Mouse (Mus musculus) kidney, embryonic 15.5 days (tissue): Measurements from ENCODE around the gene Gm11127. TPM values are rescaled to one million over a fixed set of nuclear protein-coding genes. Genes with fewer than 3 reads are reported as not detected.
"Not testable (repeated sequence)": the region's sequence is repeated elsewhere in the genome, so short reads cannot be mapped to it uniquely, and the experiment has no call there.

Experiments
- ATAC-seq: fragments of 200-750 bp; cut with Nextera tagmentation; replicated peaks from 2 replicates; pipeline ENCODE4 v1.8.0; 2017; ENCODE audit warnings: moderate TSS enrichment; ENCODE audit not compliant: low FRiP score
- H3K27ac ChIP-seq: fragments of 300-500 bp; sonication (generic); 2 replicates; pipeline ENCODE4 v1.5.1; 2015; ENCODE audit warnings: mild to moderate bottlenecking, inconsistent platforms
- H3K27me3 ChIP-seq: fragments of 300-500 bp; sonication (generic); 2 replicates; pipeline ENCODE4 v1.6.1; 2015; ENCODE audit warnings: inconsistent platforms
- H3K36me3 ChIP-seq: fragments of 300-500 bp; sonication (generic); 2 replicates; pipeline ENCODE4 v1.6.1; 2015; ENCODE audit warnings: inconsistent platforms
- H3K4me1 ChIP-seq: fragments of 300-500 bp; sonication (generic); 2 replicates; pipeline ENCODE4 v1.6.1; 2015; ENCODE audit warnings: inconsistent platforms
- H3K4me2 ChIP-seq: fragments of 300-500 bp; sonication (generic); 2 replicates; pipeline ENCODE4 v1.6.1; 2015; ENCODE audit warnings: moderate library complexity, mild to moderate bottlenecking, inconsistent platforms
- H3K4me3 ChIP-seq: fragments of 300-500 bp; sonication (generic); replicated peaks from 2 replicates; pipeline ENCODE4 v1.5.1; 2015; ENCODE audit warnings: mild to moderate bottlenecking, inconsistent platforms
- H3K9ac ChIP-seq: fragments of 300-500 bp; sonication (generic); 2 replicates; pipeline ENCODE4 v1.6.1; 2015; ENCODE audit warnings: mild to moderate bottlenecking, inconsistent platforms
- H3K9me3 ChIP-seq: fragments of 300-500 bp; sonication (generic); replicated peaks from 2 replicates; pipeline ENCODE4 v1.6.1; 2016; ENCODE audit warnings: inconsistent platforms
- WGBS: fragments of 180-500 bp; shearing (Covaris S2); methylation state at CpG from one replicate; pipeline ENCODE4 v1.1.7; 2015; ENCODE audit warnings: mixed read lengths; 5-methylcytosine and 5-hydroxymethylcytosine counted together
- polyA plus RNA-seq: library from polyadenylated mRNA; unstranded; fragments of >200 nt; fragmentation: Nextera tagmentation; extraction: Ambion mirVana; gene quantifications from 2 replicates; pipeline ENCODE4 v1.2.1, GENCODE M21; 2015

Gm11127 gene
- not detected in 2 replicates for polyA plus RNA-seq

GRCm38 (mm10) chr17:36058362-36058761 is at the start of gene Gm11127:
Gene Gm11127 (minus strand): TSS chr17:36058371.
- not testable (repeated sequence) for H3K27me3 ChIP-seq, H3K4me3 ChIP-seq, H3K9ac ChIP-seq, H3K9me3 ChIP-seq, H3K27ac ChIP-seq, H3K36me3 ChIP-seq, ATAC-seq, H3K4me2 ChIP-seq, H3K4me1 ChIP-seq
- 80% methylated on average over 1 of the region's 1 CpGs for WGBS

- H3K9ac ChIP-seq, H3K9me3 ChIP-seq, H3K27ac ChIP-seq, H3K4me2 ChIP-seq, H3K4me3 ChIP-seq, ATAC-seq, H3K4me1 ChIP-seq, H3K27me3 ChIP-seq, H3K36me3 ChIP-seq: not testable (repeated sequence)
- WGBS = 93% methylated on average over 12 of the region's 12 CpGs
Measured at GRCm38 (mm10) chr17:36102091-36102490, 43.9 kb upstream of the Gm11127 start.

GRCm38 (mm10) chr17:36099603-36100002 is 41.4 kb upstream of the Gm11127 start:
- not testable (repeated sequence) for H3K4me2 ChIP-seq, ATAC-seq, H3K27ac ChIP-seq, H3K9ac ChIP-seq, H3K4me1 ChIP-seq, H3K9me3 ChIP-seq, H3K4me3 ChIP-seq, H3K36me3 ChIP-seq, H3K27me3 ChIP-seq
- WGBS = 67% methylated on average over 2 of the region's 2 CpGs

GRCm38 (mm10) chr17:36093936-36094335 is 35.8 kb upstream of the Gm11127 start:
- Histone ChIP-seq H3K4me1 (no peaks in the 10 kb centered on the region), H3K27ac (no peak overlapping the region), H3K9ac (no peak overlapping the region), H3K27me3 (peaks cover 6% of the 10 kb centered on the region; the same call in 1 of the 2 replicates), H3K36me3 (no peaks in the 10 kb centered on the region), H3K9me3 (no peaks in the 10 kb centered on the region), H3K4me3 (no peak overlapping the region), H3K4me2 (no peak overlapping the region)
- no peak for ATAC-seq
- 28% methylated on average over 3 of the region's 3 CpGs for WGBS

GRCm38 (mm10) chr17:36092520-36092919 is 34.3 kb upstream of the Gm11127 start:
- H3K27ac ChIP-seq, H3K4me2 ChIP-seq, ATAC-seq, H3K9ac ChIP-seq, H3K4me1 ChIP-seq, H3K27me3 ChIP-seq, H3K4me3 ChIP-seq, H3K9me3 ChIP-seq, H3K36me3 ChIP-seq: not testable (repeated sequence)

GRCm38 (mm10) chr17:36091933-36092332 is 33.8 kb upstream of the Gm11127 start:
- not testable (repeated sequence) for H3K4me3 ChIP-seq, H3K4me2 ChIP-seq, ATAC-seq, H3K9ac ChIP-seq, H3K4me1 ChIP-seq, H3K27me3 ChIP-seq, H3K36me3 ChIP-seq, H3K9me3 ChIP-seq, H3K27ac ChIP-seq
- WGBS = no CpG with 5 or more reads among the region's 2 CpGs

- not testable (repeated sequence) for ATAC-seq, H3K9me3 ChIP-seq, H3K36me3 ChIP-seq, H3K9ac ChIP-seq, H3K4me2 ChIP-seq, H3K4me3 ChIP-seq, H3K27ac ChIP-seq
- peaks cover 45% of the 10 kb centered on the region for H3K27me3 ChIP-seq
- 71% methylated on average over 1 of the region's 1 CpGs for whole genome bisulfite sequencing
- H3K4me1 ChIP-seq = peaks cover 12% of the 10 kb centered on the region
Measured at GRCm38 (mm10) chr17:36085976-36086375, 27.8 kb upstream of the Gm11127 start.

GRCm38 (mm10) chr17:36083870-36084451 is 25.8 kb upstream of the Gm11127 start:
- ATAC-seq = no peak; the same call in 1 of the 2 replicates
- H3K9ac ChIP-seq = peak overlapping the region; percentile 47; the same call in 1 of the 2 replicates
- under 1% methylated on average over 40 of the region's 42 CpGs for WGBS
- H3K9me3 ChIP-seq = no peaks in the 10 kb centered on the region
- H3K4me3 ChIP-seq = peak overlapping the region; percentile 52
- H3K27me3 ChIP-seq = peaks cover 45% of the 10 kb centered on the region
- H3K27ac ChIP-seq = no peak overlapping the region
- H3K4me2 ChIP-seq = peak overlapping the region; percentile 97
- peaks cover 12% of the 10 kb centered on the region for H3K4me1 ChIP-seq
- H3K36me3 ChIP-seq = no peaks in the 10 kb centered on the region

- H3K9me3 ChIP-seq = no peaks in the 10 kb centered on the region
- H3K4me1 ChIP-seq = peaks cover 12% of the 10 kb centered on the region
- peak overlapping the region; percentile 97 for H3K4me2 ChIP-seq
- peaks cover 45% of the 10 kb centered on the region for H3K27me3 ChIP-seq
- H3K27ac ChIP-seq = no peak overlapping the region
- no peaks in the 10 kb centered on the region for H3K36me3 ChIP-seq
- H3K4me3 ChIP-seq = peak overlapping the region; percentile 52
- WGBS = 1% methylated on average over 46 of the region's 46 CpGs
- peak overlapping the region; percentile 47; the same call in 1 of the 2 replicates for H3K9ac ChIP-seq
- peak; percentile 88 for ATAC-seq
Measured at GRCm38 (mm10) chr17:36083266-36083869, 25.2 kb upstream of the Gm11127 start.

- 33% methylated on average over 6 of the region's 6 CpGs for WGBS
- Histone ChIP-seq H3K4me1 (peaks cover 12% of the 10 kb centered on the region), H3K4me3 (peak overlapping the region; percentile 52), H3K4me2 (peak overlapping the region; percentile 97), H3K27me3 (peaks cover 45% of the 10 kb centered on the region)
- H3K9ac ChIP-seq, H3K36me3 ChIP-seq, H3K27ac ChIP-seq, H3K9me3 ChIP-seq: not testable (repeated sequence)
- peak; percentile 14; the same call in 1 of the 2 replicates for ATAC-seq
Measured at GRCm38 (mm10) chr17:36082519-36083232, 24.5 kb upstream of the Gm11127 start.

- not testable (repeated sequence) for H3K4me3 ChIP-seq, H3K4me2 ChIP-seq, H3K27ac ChIP-seq, H3K9ac ChIP-seq, ATAC-seq, H3K9me3 ChIP-seq, H3K36me3 ChIP-seq
- peaks cover 12% of the 10 kb centered on the region for H3K4me1 ChIP-seq
- peaks cover 45% of the 10 kb centered on the region for H3K27me3 ChIP-seq
Measured at GRCm38 (mm10) chr17:36081901-36082300, 23.7 kb upstream of the Gm11127 start.

GRCm38 (mm10) chr17:36060829-36061228 is 2.7 kb upstream of the Gm11127 start:
- Histone ChIP-seq H3K9me3 (no peaks in the 10 kb centered on the region), H3K4me3 (no peak overlapping the region), H3K36me3 (no peaks in the 10 kb centered on the region), H3K4me2 (no peak overlapping the region), H3K27ac (no peak overlapping the region), H3K9ac (no peak overlapping the region), H3K27me3 (no peaks in the 10 kb centered on the region), H3K4me1 (no peaks in the 10 kb centered on the region)
- 32% methylated on average over 2 of the region's 2 CpGs for WGBS
- no peak for ATAC-seq
